Mouse (Mus musculus) T-helper 1 cell (primary cell): Measurements from ENCODE around the gene Sptbn2.

Experiments used
- in situ Hi-C: fragments of 300-600 bp; cut with MboI, MseI; formaldehyde crosslinking; loops from one replicate; pipeline ENCODE4 v1.15.1; 2025; ENCODE audit warnings: high pct_unique_total_duplicates

The Sptbn2 gene

GRCm38 (mm10) chr19:4711098-4711600, at the start of gene Sptbn2:
TSS of gene Sptbn2 (plus strand) at chr19:4711167.
- in situ Hi-C loops, result no loop called here

DNA sequence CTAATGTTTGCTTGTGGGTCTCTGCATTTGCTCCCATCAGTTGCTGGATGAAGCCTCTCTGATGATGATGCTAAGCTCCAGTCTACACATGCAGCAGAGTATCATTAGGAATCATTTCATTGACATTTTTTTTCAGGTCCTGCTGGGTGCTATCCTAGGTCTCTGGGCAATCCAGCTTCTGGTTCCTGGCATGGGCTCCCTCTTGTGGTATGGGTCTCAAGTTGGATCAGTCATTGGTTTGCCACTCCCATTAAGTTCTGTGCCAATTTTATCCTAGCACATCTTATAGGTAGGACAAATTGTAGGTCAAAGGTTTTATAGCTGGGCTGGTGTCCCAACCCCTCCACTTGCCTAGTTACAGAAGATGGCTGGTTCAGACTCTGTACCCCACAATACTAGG, 44.2 kb upstream of the Sptbn2 start:
- in situ Hi-C loops, result no loop called here

DNA sequence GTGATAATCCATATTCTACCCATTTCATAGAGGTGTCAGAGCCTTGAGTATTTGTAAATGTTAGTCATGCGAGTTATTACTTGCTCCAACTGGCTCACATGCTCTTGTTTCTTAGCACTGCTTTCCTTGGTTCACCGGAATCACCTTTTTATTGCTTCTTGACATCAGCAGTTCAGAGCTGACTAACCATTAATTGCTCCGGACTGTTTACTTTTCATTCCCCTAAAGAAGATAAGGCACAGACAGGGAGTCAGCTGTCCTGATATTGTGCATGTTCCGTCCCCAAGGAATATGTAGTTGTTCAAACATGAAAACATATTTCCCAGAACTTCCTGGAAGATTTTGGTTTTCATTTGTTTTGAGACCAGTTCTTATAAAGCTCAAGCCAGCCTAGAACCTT, 40.2 kb upstream of the Sptbn2 start:
- in situ Hi-C loops, result no loop called here

DNA sequence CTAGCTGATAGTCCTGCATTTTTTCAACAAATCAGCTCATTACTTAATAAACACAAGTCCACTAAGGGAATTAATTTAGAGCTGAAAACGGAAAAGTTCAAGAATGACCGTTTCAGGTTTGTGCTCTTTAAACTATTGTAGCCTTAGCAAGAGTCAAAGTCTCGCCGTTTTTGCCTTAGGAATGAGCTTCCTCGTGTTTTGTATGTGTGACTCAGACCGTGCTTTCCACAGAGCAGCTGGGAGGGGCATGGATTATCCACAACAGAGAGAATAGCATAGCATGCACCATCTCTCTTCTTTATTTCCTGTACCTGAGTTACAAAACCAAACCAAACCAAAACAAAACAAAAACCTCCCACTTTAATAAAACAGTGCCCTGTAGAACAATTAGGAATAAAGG, 38.6 kb upstream of the Sptbn2 start:
- in situ Hi-C loops, result no loop called here

DNA sequence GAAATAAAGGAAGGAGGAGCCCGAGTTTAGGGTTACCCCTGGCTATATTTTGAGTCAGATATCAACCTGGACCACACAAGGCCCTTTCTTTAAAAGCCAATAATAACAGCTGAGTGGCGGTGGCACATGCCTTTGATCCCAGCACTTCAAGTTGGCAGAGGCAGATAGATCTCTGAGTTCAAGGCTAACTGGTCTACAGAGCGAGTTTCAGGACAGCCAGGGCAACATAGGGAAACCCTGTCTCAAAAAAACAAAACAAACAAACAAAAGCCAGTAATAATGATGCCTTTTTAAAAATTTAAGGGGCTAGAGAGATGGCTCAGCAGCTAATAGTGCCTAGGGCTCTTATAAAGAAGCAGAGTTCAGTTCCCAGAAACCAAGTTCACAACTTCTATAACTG, 16.6 kb upstream of the Sptbn2 start:
- in situ Hi-C loops, result no loop called here

GRCm38 (mm10) chr19:4697121-4697520, 13.8 kb upstream of the Sptbn2 start:
- in situ Hi-C loops, result no loop called here

- in situ Hi-C loops, result no loop called here
Measured at GRCm38 (mm10) chr19:4697721-4698120, 13.2 kb upstream of the Sptbn2 start.

- in situ Hi-C loops, result no loop called here
Measured at GRCm38 (mm10) chr19:4698205-4698677, 12.7 kb upstream of the Sptbn2 start, which contains the start of gene Gm960. TSS of gene Gm960 (minus strand) at chr19:4698668.

DNA sequence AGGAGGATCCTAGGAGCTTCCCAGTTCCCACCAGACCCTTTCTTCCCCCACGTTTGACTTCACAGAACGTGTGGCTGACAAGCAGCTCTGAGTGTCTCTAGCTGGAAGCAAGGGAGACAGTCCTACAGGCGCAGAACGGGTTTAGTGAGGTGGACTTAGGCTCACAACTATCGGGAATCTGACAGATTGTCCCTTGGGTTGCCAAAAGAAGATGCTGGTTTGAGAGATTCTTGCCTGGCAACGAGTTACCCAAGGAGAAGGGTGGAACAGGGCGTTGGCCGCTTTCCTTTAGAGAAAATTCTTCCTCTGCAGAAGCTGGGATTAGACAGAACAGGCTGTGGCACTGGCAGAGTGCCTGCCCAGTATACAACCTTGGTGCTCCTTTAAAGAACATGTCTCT, 12.1 kb upstream of the Sptbn2 start:
- in situ Hi-C loops, result no loop called here

DNA sequence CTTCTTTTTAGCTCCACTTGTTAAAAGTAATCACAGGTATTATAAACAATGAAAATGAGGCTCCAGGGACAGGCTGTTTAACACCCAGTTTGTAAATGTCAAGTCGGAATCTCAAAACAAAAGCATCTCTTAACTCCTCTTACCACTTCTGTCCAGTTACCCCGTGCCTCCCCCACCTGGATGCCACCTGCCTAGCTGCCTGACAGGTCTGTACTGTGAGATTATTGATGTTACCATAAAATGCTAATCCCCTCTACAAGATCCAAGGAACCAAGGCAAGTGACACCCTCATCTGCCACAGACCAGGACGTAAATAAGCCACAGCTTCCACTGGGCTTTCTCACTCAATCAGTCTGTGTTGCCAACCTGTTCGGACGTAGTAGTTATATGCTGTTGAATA, 11.1 kb upstream of the Sptbn2 start:
- in situ Hi-C loops, result no loop called here

- in situ Hi-C loops, result no loop called here
Measured at GRCm38 (mm10) chr19:4700656-4701055, 10.3 kb upstream of the Sptbn2 start.

DNA sequence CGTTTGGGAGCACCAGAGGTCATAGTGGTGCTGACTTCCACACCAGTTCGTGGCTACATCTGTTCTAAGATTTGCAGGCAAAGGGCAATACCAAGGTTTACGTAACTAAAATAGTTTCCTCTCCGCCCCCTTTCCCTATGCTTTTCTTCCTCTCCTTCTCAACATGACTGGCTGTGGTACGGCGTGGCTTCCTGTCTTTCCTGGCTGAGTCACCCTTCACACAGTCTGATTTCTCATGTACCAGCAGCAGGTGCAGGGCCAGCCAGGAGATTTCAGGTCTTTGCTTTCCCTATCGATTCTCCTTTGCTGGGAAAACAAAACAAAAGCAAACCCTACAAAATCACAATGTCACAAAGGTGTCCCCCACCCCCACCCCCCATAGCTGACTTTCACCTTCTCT, 9.7 kb upstream of the Sptbn2 start:
- in situ Hi-C loops, result no loop called here

DNA sequence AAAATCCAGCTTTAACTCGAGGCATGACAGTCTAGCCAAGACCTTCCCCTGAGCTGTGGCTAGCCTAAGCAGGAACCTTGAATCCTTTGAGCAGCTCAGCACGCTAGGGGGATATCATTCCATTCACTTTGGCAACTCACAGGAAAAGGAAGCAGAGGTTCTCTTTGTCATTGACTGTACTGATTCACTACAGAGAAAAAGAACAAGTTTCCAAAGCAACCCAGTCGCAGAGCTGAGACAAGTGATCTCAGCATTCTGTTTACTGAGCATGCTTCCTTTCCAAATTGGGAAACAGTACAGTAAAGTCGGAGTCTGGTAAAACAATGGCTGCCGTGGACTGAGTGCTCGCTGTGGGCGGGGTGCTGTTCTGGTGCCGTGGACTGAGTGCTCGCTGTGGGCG, 2.2 kb upstream of the Sptbn2 start:
- in situ Hi-C loops, result no loop called here

GRCm38 (mm10) chr19:4711601-4712155, 711 bp downstream of the Sptbn2 start:
- in situ Hi-C loops, result no loop called here

DNA sequence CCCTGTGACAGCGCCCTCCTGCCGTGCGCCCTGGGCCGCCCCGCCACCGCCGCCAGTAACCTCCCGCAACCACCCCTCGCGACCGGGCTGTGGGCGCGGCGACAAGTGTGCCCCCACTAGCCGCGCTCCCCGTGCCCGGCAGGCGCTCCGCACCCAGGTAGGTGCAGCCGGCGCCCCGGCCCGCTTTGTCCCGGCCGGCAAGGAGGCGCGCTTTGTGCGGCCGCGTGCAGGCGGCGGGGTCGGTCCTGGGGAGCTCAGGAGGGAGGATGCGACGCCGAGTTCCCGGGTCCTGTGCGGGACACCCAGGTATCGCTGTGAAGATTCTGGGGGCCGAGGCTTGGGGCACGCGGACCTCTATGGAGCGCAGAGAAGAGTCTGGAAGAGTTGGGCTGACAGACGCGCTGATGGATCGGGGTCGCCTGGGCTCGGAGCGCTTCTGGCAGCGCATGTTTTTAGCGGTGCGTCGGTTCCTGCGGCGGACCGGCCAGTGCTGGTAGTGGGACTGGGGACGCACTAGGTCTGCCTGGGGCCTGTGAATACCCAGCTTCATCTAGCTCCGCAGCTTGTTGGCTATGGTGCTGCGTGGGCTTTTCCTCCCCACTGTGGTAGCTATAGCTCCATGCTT, 1.3 kb downstream of the Sptbn2 start:
- in situ Hi-C loops, result no loop called here

DNA sequence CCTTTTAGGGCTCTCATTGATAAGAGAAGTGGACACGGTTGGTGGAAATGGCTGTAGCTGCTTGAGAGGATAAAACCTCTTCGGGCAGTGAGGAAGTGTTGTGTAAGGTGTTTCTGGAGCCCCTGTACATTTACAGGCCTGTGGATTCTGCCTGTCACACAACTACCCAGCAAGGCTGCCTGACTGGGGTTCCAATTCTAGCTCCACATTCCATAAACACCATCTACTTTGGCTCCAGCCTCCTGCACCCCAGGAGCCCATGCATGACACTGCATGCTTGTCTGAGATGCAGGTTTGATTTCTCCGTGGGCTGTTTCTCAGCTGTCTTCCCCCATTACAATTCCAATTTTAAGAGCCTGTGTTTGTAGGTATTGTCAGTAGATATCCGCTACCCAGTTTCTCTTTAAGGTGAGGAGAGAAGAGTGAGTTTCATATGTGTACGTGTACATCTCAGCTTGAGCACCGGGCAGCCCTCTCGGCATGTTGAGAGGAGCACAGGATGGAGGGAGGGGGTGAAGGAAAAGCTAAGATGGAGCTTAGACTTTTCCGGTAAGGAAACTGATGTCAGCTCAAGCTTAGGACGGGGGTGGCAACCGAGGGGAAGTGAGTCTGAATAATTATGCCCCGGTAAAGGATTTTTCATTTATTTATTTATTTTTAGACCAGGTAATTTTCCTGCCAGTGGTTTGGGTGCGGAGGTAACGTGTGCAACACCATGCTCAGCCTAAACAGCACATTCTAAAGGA, 2.0 kb downstream of the Sptbn2 start:
- in situ Hi-C loops, result no loop called here

GRCm38 (mm10) chr19:4713886-4714285, 2.9 kb downstream of the Sptbn2 start:
- in situ Hi-C loops, result no loop called here

GRCm38 (mm10) chr19:4716756-4717155, 5.8 kb downstream of the Sptbn2 start:
- in situ Hi-C loops, result no loop called here

DNA sequence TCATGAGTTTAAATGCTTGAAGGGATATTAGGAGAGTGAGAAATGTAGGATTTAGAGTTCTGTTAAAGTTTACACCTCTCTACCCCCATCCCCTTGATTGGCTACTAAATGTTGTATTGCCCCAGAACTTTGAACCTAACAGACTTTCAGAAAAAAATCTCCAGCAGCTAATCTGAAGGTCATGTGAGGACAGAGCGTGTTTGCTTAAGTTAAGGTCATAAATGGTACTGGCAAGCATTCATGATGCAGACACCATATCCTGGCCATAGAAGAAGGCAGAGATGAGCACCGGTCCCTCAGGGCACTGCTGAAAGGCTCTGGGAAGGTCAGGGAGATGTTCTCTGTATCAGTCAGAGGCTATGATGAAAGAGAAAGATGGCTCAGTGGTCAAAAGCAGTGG, 6.3 kb downstream of the Sptbn2 start:
- in situ Hi-C loops, result no loop called here

DNA sequence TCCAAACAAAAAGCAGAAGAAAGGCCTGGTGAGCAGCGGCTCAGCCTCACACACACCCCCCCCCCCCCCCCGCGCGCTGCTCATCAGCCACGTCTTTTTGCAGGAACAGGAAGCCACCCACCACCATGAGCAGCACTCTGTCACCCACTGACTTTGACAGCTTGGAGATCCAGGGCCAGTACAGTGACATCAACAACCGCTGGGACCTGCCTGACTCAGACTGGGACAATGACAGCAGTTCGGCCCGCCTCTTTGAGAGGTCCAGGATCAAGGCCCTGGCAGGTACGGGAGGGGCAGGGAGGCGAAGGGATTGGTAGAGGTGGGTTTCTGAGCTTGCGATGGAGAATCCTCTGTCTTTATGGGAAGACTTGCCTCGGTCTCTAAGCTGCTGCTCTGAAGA, 7.7 kb downstream of the Sptbn2 start:
- in situ Hi-C loops, result no loop called here

DNA sequence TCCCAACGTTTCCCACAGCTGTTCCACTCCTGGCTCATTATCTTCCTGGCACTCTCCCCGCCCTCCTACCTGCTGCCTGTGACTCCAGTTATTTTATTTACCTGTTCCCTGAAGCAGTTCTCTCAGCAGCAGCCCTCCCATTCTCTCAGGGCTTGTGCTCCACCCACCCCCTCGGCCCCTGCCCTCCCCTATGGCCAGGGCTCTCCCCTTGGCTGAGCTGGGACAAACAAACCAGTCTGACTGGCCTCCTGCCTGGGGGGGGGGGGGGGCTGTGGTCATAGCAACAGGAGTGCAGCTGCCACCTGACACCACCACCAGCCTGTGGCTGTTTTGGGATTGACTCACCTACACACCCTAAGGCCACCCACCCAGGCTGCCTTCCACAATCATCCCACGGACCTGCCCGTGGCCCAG, 8.4 kb downstream of the Sptbn2 start:
- in situ Hi-C loops, result no loop called here

DNA sequence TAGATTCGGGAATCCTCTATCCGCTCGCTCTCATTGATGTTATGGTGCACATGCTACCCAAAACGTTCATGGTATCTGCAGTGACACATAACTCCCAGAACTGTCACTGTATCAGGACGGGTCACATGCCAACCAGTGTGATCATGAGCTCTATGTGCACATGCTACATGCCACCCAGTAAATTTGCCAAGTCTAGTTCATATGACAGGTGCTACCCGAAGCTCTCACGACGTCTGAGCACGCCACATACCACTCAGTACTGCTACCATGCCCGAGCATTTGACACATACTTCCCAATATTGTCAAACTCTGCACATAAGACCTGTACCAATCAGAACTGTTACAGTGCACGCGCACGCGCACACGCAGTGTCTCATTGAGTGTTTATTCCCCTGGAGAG, 9.1 kb downstream of the Sptbn2 start:
- in situ Hi-C loops, result no loop called here
